ENCODE assay signal across 23 mouse cellular contexts in the genomic region with DNA sequence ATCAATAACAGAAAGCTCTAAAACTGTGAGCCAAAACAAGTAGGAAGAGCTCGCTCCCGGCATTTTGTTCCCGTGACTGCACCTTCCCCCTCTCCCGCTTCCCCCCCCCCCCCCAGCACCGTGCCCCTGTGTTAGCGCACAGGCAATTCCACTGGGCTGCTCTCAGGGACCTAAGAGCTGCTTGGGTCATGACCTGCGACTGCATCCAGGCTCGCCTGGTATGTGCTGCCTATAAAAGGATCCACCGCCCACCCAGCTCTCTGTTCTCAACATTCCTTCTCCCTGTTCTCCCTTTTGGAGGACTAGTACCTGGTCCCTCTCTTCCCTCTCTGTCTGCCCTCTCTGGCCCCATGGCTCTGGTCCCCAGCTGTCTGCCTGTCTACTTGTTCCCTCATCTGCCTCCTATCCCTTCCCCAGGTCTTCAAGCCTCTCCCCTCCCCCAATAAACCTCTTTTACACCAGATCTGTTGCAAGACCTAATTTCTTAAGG. TPM values are rescaled to one million over a fixed set of nuclear protein-coding genes. Genes with fewer than 3 reads are reported as not detected.
DNase-seq lines count a peak whose midpoint lies in the region; ATAC-seq lines count a peak whose summit lies in the region.
"Had no signal": no experiment of that assay in that cellular context is flagged by ENCODE, and none has a peak within 500 bp of the region (broad histone marks: within the 10 kb centered on the region; RNA-seq: fewer than 3 reads in every experiment).

No protein-coding gene starts in this region.

- DNase-seq in heart, postnatal 25 days (ENCODE audit: low spot score) = no peak
- peak; percentile 77 for DNase-seq in ZHBTc4 (ENCODE audit: low read depth, low spot score)
- peak; percentile 18 for DNase-seq in yolk sac, embryonic 10.5 days (ENCODE audit: low spot score)
- DNase-seq in cerebellum, adult 9-11 months = no peak
- no peak for DNase-seq in frontal cortex, postnatal 14 days (ENCODE audit: low spot score in 2 of 2)
- DNase-seq: adrenal gland, postnatal 10 days; cerebellum, postnatal 14 days; gastrocnemius, adult 2 months; kidney, adult 18-20 months; kidney, postnatal 10 days; layer of hippocampus, postnatal 36 days; lung, adult 2 months; right cerebral cortex, postnatal 14 days; spleen, adult 18-20 months; thymus, postnatal 4 days had no signal

- H3K4me1 ChIP-seq in heart, embryonic 12.5 days (replicated peaks) = peaks cover 73% of the 10 kb centered on the region
- H3K4me1 ChIP-seq in embryonic facial prominence, embryonic 13.5 days = peaks cover 56% of the 10 kb centered on the region

- H3K9ac ChIP-seq in heart, embryonic 12.5 days = 0 out of 2 replicates have a peak overlapping the region, but pooled peaks have one; percentile 7
- H3K9ac ChIP-seq in embryonic facial prominence, embryonic 13.5 days = no peak overlapping the region

- no peak overlapping the region for H3K4me3 ChIP-seq in heart, embryonic 12.5 days
- H3K4me3 ChIP-seq in embryonic facial prominence, embryonic 13.5 days = no peak overlapping the region
- H3K4me3 ChIP-seq: gastrocnemius, adult 2 months; hindbrain, embryonic 10.5 days; layer of hippocampus, adult 2 months had no signal

- peak overlapping the region; percentile 100 for H3K27ac ChIP-seq in heart, embryonic 12.5 days (ENCODE audit: poor library complexity, severe bottlenecking)
- 0 out of 2 replicates have a peak overlapping the region, but pooled peaks have one; percentile 68 for H3K27ac ChIP-seq in embryonic facial prominence, embryonic 13.5 days
- H3K27ac ChIP-seq: hindbrain, embryonic 10.5 days; layer of hippocampus, adult 2 months had no signal

- intact Hi-C loops in heart, postnatal 25 days (cut with DNase I) = loop anchor here (5.0 kb wide), 1 partner anchor 178 kb away; no protein-coding TSS in a partner anchor

- no peaks in the 10 kb centered on the region for H3K36me3 ChIP-seq in heart, embryonic 12.5 days
- H3K36me3 ChIP-seq in embryonic facial prominence, embryonic 13.5 days = no peaks in the 10 kb centered on the region
- H3K36me3 ChIP-seq: hindbrain, embryonic 10.5 days had no signal

- H3K4me2 ChIP-seq in heart, embryonic 12.5 days = no peak overlapping the region
- H3K4me2 ChIP-seq in embryonic facial prominence, embryonic 13.5 days = no peak overlapping the region

- H3K9me3 ChIP-seq in heart, embryonic 12.5 days (replicated peaks) = no peaks in the 10 kb centered on the region; the same call in 1 of the 2 replicates
- H3K9me3 ChIP-seq in embryonic facial prominence, embryonic 13.5 days = no peaks in the 10 kb centered on the region
- H3K9me3 ChIP-seq: hindbrain, embryonic 10.5 days had no signal

- 56% methylated on average over 8 of the region's 9 CpGs for WGBS in heart, embryonic 12.5 days
- 53% methylated on average over 8 of the region's 9 CpGs for WGBS in embryonic facial prominence, embryonic 13.5 days

- no peak for ATAC-seq in heart, embryonic 12.5 days (ENCODE audit: insufficient number of reproducible peaks, low FRiP score)
- ATAC-seq in embryonic facial prominence, embryonic 13.5 days (ENCODE audit: insufficient number of reproducible peaks, insufficient read depth, low FRiP score, low TSS enrichment, low read depth) = no peak
- ATAC-seq: activated CD4-positive, CD25-positive, alpha-beta regulatory T cell, adult 4 months had no signal

- H3K27me3 ChIP-seq in heart, embryonic 12.5 days (replicated peaks) = no peaks in the 10 kb centered on the region
- H3K27me3 ChIP-seq in embryonic facial prominence, embryonic 13.5 days = no peaks in the 10 kb centered on the region

RNA-seq across cellular contexts. Expression of a gene that starts 5.3 kb away (rescaled TPM):
- 0.36 TPM in 1 of 2 replicates, not detected in the other for polyA plus RNA-seq in heart, embryonic 12.5 days (2016; fragmentation: Nextera tagmentation; extraction: Ambion mirVana)
- under 1 TPM; 0.67 to 0.86 TPM for total RNA-seq in heart, postnatal 25 days (2021)
- polyA plus RNA-seq in embryonic facial prominence, embryonic 13.5 days (2015; fragmentation: Nextera tagmentation; extraction: Ambion mirVana) = 0.22 and 0.45 TPM in 2 replicates
- total RNA-seq: layer of hippocampus, adult 2 months; layer of hippocampus, postnatal 36 days; megakaryocyte-erythroid progenitor cell, adult 5-6 weeks; neutrophil, adult 5-6 weeks had no signal
- polyA plus RNA-seq: activated CD4-positive, CD25-positive, alpha-beta regulatory T cell, adult 4 months; hindbrain, embryonic 10.5 days; liver, adult 2 months had no signal

RNA-seq across cellular contexts. Expression of a gene that starts 11.2 kb away (rescaled TPM):
- polyA plus RNA-seq in heart, embryonic 12.5 days (2016; fragmentation: Nextera tagmentation; extraction: Ambion mirVana) = 209 and 214 TPM in 2 replicates
- total RNA-seq in heart, postnatal 25 days (2021) = over 10,000 TPM; 17,245 to 18,320 TPM
- 1.7 and 2.5 TPM in 2 replicates for polyA plus RNA-seq in embryonic facial prominence, embryonic 13.5 days (2015; fragmentation: Nextera tagmentation; extraction: Ambion mirVana)
- total RNA-seq: megakaryocyte-erythroid progenitor cell, adult 5-6 weeks; neutrophil, adult 5-6 weeks had no signal
- polyA plus RNA-seq: activated CD4-positive, CD25-positive, alpha-beta regulatory T cell, adult 4 months; liver, adult 2 months had no signal

Comparison
In these comparisons a context has a peak if more than half of its experiments do, and no peak if none do; other contexts are left out.
1. DNase-seq: peak in ZHBTc4 (single experiment) and yolk sac, embryonic 10.5 days (single experiment); none in heart, postnatal 25 days (single experiment), cerebellum, adult 9-11 months (single experiment) and frontal cortex, postnatal 14 days (0 of 2).
2. RNA of a gene that starts 11.2 kb away (polyA plus RNA-seq): 209 to 214 TPM in heart, embryonic 12.5 days; 1.7 to 2.5 TPM in embryonic facial prominence, embryonic 13.5 days; every median in the first group is over 10 times any median in the second.